Mouse (Mus musculus) CH12.LX (cell line): ENCODE data around the gene Gm38392. TPM values are rescaled to one million over a fixed set of nuclear protein-coding genes. Genes with fewer than 3 reads are reported as not detected.

Experiments
- DNase-seq: peaks from one replicate; pipeline ENCODE4 v3.0.0-alpha.2; 2013; ENCODE audit errors: extremely low read depth
- H3K27ac ChIP-seq: 2 replicates; pipeline ENCODE4 v1.5.1; 2012; ENCODE audit warnings: low read depth, mild to moderate bottlenecking, control low read depth, moderate library complexity; ENCODE audit not compliant: insufficient read depth
- H3K27me3 ChIP-seq: replicated peaks from 2 replicates; pipeline ENCODE3; 2012; ENCODE audit warnings: inconsistent platforms
- H3K36me3 ChIP-seq, 2 experiments: replicated peaks in 1 of 2; 2 replicates each; pipeline versions ENCODE3 to v1.6.1; 2012; ENCODE audit warnings: inconsistent platforms in 1 of 2, low read length in 1 of 2, mild to moderate bottlenecking in 1 of 2, mixed read lengths in 1 of 2, moderate library complexity in 1 of 2; ENCODE audit not compliant: control insufficient read depth in 1 of 2, insufficient read depth in 1 of 2
- H3K4me1 ChIP-seq, 2 experiments: 2 replicates each; pipeline ENCODE4 v1.6.1; 2012; ENCODE audit warnings: inconsistent platforms in 1 of 2, moderate library complexity in 1 of 2; ENCODE audit not compliant: insufficient read depth in 2 of 2, control insufficient read depth in 1 of 2
- H3K4me2 ChIP-seq: 2 replicates; pipeline ENCODE4 v1.6.1; 2012; ENCODE audit warnings: low read depth, mild to moderate bottlenecking, control low read depth; ENCODE audit not compliant: poor library complexity, insufficient read depth, severe bottlenecking
- H3K4me3 ChIP-seq, 3 experiments: fragments of 150-350 bp in 1 of 3; sonication (generic) in 1 of 3; replicated peaks in 1 of 3; 2 replicates each; pipeline versions ENCODE3 to v1.5.1; 2011 to 2012; ENCODE audit warnings: low read depth in 2 of 3, low read length in 2 of 3, mild to moderate bottlenecking in 2 of 3, moderate library complexity in 2 of 3, control low read depth in 1 of 3, improper control_type of control experiment in 1 of 3, inconsistent platforms in 1 of 3, mixed read lengths in 1 of 3; ENCODE audit not compliant: poor library complexity in 1 of 3
- H3K79me2 ChIP-seq: replicated peaks from 2 replicates; pipeline ENCODE4 v1.6.1; 2012; ENCODE audit warnings: mild to moderate bottlenecking, moderate library complexity; ENCODE audit not compliant: control insufficient read depth, poor library complexity, insufficient read depth, severe bottlenecking; ENCODE audit errors: extremely low read depth
- H3K9ac ChIP-seq: 2 replicates; pipeline ENCODE4 v1.6.1; 2012; ENCODE audit warnings: low read depth, mild to moderate bottlenecking, control low read depth, moderate library complexity; ENCODE audit not compliant: insufficient read depth
- H3K9me3 ChIP-seq: replicated peaks from 2 replicates; pipeline ENCODE3; 2012; ENCODE audit warnings: low read length, inconsistent platforms, mixed read lengths
- BHLHE40 ChIP-seq: IDR thresholded peaks from 2 replicates; pipeline ENCODE4 v1.6.1; 2011; ENCODE audit warnings: mild to moderate bottlenecking, low read depth, low read length, improper control_type of control experiment
- CHD2 ChIP-seq: IDR thresholded peaks from 2 replicates; pipeline ENCODE4 v1.6.1; 2011; ENCODE audit warnings: low read length, improper control_type of control experiment
- JUND ChIP-seq: conservative IDR thresholded peaks from 2 replicates; pipeline ENCODE4 v1.6.1; 2011; ENCODE audit warnings: low read depth, low read length, improper control_type of control experiment
- KAT2A ChIP-seq: IDR thresholded peaks from 2 replicates; pipeline ENCODE4 v1.6.1; 2012; ENCODE audit warnings: low read length, improper control_type of control experiment, inconsistent platforms; ENCODE audit not compliant: insufficient replicate concordance
- MAFK ChIP-seq: IDR thresholded peaks from 2 replicates; pipeline ENCODE4 v1.6.1; 2011; ENCODE audit warnings: low read length, improper control_type of control experiment; ENCODE audit not compliant: insufficient replicate concordance
- MYC ChIP-seq: IDR thresholded peaks from 2 replicates; pipeline ENCODE4 v1.6.1; 2011; ENCODE audit warnings: low read depth, mild to moderate bottlenecking, improper control_type of control experiment, low read length
- NELFE ChIP-seq: IDR thresholded peaks from 2 replicates; pipeline ENCODE4 v1.6.1; 2011; ENCODE audit warnings: low read depth, low read length, improper control_type of control experiment
- RAD21 ChIP-seq: IDR thresholded peaks from 2 replicates; pipeline ENCODE4 v1.6.1; 2011; ENCODE audit warnings: low read depth, mild to moderate bottlenecking, low read length, improper control_type of control experiment, moderate library complexity
- TBP ChIP-seq: conservative IDR thresholded peaks from 2 replicates; pipeline ENCODE4 v1.6.1; 2011; ENCODE audit warnings: low read depth, low read length, improper control_type of control experiment
- UBTF ChIP-seq: IDR thresholded peaks from 2 replicates; pipeline ENCODE4 v1.6.1; 2012; ENCODE audit warnings: low read depth, mild to moderate bottlenecking, inconsistent platforms, low read length, improper control_type of control experiment, moderate library complexity
- USF1 ChIP-seq: IDR thresholded peaks from 2 replicates; pipeline ENCODE4 v1.6.1; 2014; ENCODE audit warnings: low read depth, mild to moderate bottlenecking, inconsistent platforms, low read length, improper control_type of control experiment
- USF2 ChIP-seq: conservative IDR thresholded peaks from 2 replicates; pipeline ENCODE4 v1.6.1; 2011; ENCODE audit warnings: low read depth, low read length, improper control_type of control experiment
- ZC3H11A ChIP-seq: IDR thresholded peaks from 2 replicates; pipeline ENCODE4 v1.6.1; 2012; ENCODE audit warnings: low read depth, mild to moderate bottlenecking, inconsistent platforms, low read length, improper control_type of control experiment
- dilution Hi-C: fragments of 300-500 bp; cut with MboI; formaldehyde crosslinking; loops from 2 replicates; pipeline ENCODE4 v1.14.3; 2020; ENCODE audit warnings: low sequenced_read_pairs; ENCODE audit not compliant: extremely low pct_unique_long_range_greater_than_20kb, extremely low pct_ligation_motif_present
- in situ Hi-C: fragments of 300-500 bp; cut with MboI; formaldehyde crosslinking; loops from 3 replicates; pipeline ENCODE4 v1.14.3; 2019; ENCODE audit warnings: low sequenced_read_pairs, low pct_ligation_motif_present, low pct_unique_long_range_greater_than_20kb, mixed read lengths
- polyA plus RNA-seq: library from polyadenylated mRNA; unstranded; fragments of >175 nt; gene quantifications from 2 replicates; pipeline ENCODE4 v1.2.1, GENCODE M21; 2012; ENCODE audit warnings: low read depth; ENCODE audit not compliant: insufficient read length
- total RNA-seq, 2 experiments: library from RNA; depleted of rRNA; stranded (reverse); fragments of 300-350 nt in 1 of 2; fragments of >200 nt in 1 of 2; gene quantifications; 2 replicates each; pipeline ENCODE4 v1.2.3; 2012 to 2014

Gene Gm38392
- total and polyA plus RNA-seq, 3 experiments: not detected

DNA sequence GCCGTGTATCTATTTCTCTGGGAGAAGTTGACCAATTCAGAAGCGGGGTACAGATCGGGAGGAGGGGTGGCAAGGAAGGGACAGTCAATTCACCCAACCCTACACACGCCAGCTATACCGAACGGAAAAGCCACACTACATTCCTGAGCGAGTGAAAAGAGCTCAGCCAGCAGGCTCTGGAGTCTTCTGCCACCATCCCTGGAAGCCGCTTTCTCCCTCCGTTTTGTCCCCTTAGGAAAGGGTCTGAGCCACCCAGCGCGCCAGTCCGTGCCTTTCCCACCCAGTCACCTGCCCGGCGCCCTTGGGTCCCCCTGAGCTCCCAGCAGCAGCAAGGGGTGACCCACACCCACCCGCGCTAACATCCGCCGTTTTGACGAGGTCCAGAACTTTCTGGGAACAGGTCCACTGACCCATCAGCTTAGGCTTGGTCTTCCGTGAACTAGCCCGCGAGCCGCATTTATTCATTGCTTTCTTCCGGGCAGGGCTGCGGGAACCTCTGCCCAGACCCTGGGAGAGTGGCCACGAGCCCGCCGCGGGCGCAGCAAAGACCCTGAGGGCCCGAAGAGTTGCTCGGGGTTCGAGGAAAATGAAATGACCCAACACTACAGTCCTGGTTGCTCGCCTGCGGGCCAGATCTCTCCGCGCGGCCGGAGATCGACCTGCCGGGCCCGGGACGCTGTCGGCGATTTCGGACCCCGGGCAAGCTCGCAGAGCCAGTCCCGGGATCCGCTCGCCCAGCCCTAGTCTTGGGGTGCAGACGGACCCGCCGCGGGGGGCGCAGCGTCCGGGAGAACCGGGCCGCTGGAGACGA lies 86.6 kb downstream of the Gm38392 start:
- H3K4me2 ChIP-seq: no peak overlapping the region
- DNase-seq: no peak
- H3K36me3 ChIP-seq: no peaks in the 10 kb centered on the region
- no peak overlapping the region for H3K27ac ChIP-seq
- no peaks in the 10 kb centered on the region for H3K4me1 ChIP-seq
- in situ Hi-C loops: no loop called here
- H3K9ac ChIP-seq: no peak overlapping the region
- peaks cover 7% of the 10 kb centered on the region for H3K9me3 ChIP-seq
- dilution Hi-C loops: no loop called here
- peaks cover 90% of the 10 kb centered on the region for H3K27me3 ChIP-seq
- H3K79me2 ChIP-seq: no peaks in the 10 kb centered on the region
- no peak overlapping the region for H3K4me3 ChIP-seq
- TF ChIP-seq NELFE (no peak), ZC3H11A (no peak), USF2 (no peak), KAT2A (no peak), USF1 (no peak), MYC (no peak), RAD21 (no peak)

DNA sequence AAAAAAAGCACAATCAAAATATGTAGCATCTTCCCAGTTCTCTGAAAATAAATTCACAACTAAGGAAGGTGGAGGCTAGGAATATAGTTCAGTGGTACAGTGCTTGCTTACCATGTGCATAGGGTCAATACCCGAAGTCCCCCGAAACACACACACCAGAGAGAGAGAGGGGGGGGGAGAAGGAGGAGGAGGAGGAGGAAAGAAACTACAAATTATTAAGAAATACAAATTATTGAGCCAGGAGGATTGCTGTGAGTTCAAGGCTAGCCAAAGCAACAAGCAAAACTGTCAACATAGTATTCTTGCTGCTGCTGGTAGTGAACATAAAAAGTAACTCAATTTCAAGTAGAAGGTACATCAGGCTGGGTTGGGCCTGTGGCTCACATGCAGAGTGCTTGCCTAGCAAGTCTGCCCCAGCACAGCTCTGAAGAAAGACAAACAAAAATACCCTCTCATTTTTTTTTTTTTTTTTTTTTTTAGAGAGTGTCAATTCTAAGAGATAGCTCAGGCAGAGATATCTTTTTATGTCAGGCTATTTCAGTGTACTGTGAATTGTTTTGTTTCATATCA lies 87.4 kb downstream of the Gm38392 start:
- no peaks in the 10 kb centered on the region for H3K79me2 ChIP-seq
- no peak for DNase-seq
- peaks cover 7% of the 10 kb centered on the region for H3K9me3 ChIP-seq
- TF ChIP-seq KAT2A (no peak), UBTF (no peak), MYC (no peak), JUND (no peak), TBP (no peak), CHD2 (no peak), BHLHE40 (no peak), RAD21 (no peak), MAFK (no peak)
- no peaks in the 10 kb centered on the region for H3K36me3 ChIP-seq
- in situ Hi-C loops (no loop called here), dilution Hi-C loops (no loop called here)
- H3K4me2 ChIP-seq: no peak overlapping the region
- H3K27me3 ChIP-seq: peaks cover 86% of the 10 kb centered on the region
- H3K4me3 ChIP-seq: no peak overlapping the region
- no peak overlapping the region for H3K27ac ChIP-seq
- H3K4me1 ChIP-seq: no peaks in the 10 kb centered on the region
- no peak overlapping the region for H3K9ac ChIP-seq
